Mouse (Mus musculus) adrenal gland, adult 8-10 months (tissue): ENCODE measurements around the gene Olfr279. TPM values are rescaled to one million over a fixed set of nuclear protein-coding genes. Genes with fewer than 3 reads are reported as not detected.
"Not testable (repeated sequence)": the region's sequence is repeated elsewhere in the genome, so short reads cannot be mapped to it uniquely, and the experiment has no call there.

ENCODE experiments used
- DNase-seq: peaks from one replicate; pipeline ENCODE4 v3.0.0; 2022
- total RNA-seq, 4 experiments: library from RNA; stranded (reverse); gene quantifications; 2 replicates each; pipeline ENCODE4 v1.2.4; 2022

The Olfr279 gene
- total RNA-seq, 4 experiments from 2014 or later, result not detected

DNA sequence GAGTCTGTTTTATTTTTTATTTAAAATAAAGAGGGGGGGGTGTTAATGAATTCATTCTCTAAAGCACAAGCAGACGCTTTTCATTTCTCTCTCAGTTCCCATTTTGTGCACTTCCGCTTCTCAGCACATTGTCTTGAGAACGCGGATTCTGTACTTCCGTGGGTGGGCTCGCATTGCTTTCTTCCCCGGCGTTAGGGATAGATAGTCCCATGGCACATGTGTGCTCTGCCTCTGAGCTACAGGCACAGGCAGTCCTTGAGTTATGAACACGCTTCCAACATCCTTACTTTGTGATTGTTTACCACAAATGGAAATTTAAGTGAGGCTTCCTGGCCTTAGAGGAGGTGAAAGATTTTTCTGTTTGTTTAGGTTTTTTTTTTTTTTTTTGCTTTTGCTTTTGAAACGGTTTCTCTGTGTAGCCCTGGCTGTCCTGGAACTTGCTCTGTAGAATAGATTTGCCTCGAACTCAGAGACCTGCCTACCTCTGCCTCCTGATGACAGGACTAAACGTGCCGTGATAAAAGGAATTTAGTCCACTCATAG is 19.3 kb downstream of the Olfr279 start:
- no peak for DNase-seq

DNA sequence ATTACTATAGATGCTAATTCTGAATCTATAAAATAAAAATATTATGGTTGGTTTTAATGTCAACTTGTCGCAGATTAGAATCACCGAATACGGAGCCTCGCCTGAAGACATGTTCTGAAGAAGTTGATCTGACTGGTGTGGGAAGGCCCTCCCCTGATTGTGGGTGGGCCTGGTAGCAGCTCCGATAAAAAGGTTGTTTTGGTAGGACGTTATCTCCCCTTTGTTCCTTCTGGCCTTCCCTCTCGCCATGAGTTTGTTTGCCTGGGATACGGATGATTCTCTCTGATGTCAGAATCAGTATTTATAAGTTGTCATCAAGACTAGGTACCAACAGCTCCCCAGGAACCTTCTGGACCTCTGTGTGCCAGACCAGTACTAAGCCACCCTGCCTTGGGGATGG is 20.0 kb downstream of the Olfr279 start:
- DNase-seq, result no peak

DNA sequence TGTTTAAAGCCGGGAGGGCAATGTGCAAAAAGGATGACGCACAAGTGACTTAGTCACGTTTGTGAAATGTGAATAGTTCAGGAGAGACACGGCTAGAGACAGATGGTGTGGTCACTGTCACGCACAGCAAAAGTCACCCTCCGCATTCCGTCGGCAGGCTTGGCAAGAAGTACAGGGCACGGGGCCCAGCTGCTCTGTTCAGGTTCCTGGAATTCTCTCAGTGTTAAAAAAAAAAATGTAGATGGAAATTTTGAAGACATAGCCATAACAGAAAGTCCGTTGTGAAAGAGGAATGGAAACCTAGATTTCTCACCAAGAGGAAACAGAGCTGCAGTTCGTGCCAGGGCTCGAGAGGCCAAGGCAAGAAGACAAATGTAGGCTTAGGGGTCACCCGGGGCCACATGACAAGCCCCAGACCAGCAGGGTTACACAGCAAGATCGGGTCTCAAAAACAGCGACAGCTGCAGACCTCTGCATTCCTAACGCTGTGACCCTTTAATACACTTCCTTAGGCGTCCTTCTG is 20.7 kb downstream of the Olfr279 start:
- peak; percentile 61 for DNase-seq

DNA sequence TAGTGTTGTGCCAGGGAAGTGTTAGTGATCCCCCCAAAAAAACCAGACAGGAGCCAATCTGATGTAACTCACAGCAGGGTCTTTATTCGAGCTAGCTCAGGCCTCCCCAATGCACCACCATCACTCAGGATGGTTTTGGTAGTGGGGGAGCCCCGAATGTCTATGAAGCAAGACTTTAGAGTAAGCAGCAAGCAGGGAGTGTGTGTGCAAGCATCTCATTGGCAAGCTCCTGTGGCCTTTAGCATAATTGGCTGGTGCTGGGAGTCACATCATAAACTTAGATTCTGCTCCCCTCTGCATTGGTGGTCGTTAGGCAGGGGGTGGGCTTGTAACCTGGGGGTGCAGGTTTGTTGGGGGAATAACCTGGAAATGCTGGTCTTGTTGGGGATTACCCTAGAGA is 21.5 kb downstream of the Olfr279 start:
- DNase-seq, result not testable (repeated sequence)

DNA sequence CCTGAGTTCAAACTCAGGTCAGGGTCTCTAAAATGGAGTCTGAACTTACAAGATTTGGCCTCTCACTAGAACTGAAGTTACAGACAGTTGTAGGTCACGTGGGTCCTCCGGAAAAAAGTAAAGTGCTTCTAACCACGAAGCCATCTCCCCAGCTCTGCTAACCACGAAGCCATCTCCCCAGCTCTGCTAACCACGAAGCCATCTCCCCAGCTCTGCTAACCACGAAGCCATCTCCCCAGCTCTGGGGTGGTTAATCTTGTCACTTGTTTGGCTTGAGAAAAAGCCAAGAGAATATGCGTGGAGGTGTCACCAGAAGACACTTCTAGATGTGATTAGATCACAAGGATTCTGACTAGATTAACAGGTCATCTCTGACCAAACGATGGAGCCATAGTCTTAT is 21.9 kb downstream of the Olfr279 start:
- DNase-seq, result no peak

DNA sequence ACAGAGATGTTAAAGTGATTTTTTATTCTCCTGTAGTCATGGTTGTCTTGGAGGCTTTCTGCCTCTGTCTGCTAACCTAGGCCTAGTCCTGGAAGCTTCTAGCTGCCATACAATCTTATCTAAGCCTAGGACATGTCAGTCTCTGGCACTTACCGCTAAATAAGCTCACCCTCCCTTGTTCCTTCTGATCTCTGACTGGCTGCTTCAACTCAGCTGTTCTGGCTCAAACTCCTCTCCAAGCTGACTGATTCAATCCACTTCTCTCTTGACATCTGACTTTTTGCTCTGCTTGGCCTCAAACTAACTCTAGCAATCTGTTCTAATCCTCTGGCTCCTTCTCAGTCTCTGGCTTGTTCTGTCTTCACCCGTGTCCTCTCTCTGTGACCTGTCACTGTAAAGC is 22.6 kb downstream of the Olfr279 start:
- not testable (repeated sequence) for DNase-seq

DNA sequence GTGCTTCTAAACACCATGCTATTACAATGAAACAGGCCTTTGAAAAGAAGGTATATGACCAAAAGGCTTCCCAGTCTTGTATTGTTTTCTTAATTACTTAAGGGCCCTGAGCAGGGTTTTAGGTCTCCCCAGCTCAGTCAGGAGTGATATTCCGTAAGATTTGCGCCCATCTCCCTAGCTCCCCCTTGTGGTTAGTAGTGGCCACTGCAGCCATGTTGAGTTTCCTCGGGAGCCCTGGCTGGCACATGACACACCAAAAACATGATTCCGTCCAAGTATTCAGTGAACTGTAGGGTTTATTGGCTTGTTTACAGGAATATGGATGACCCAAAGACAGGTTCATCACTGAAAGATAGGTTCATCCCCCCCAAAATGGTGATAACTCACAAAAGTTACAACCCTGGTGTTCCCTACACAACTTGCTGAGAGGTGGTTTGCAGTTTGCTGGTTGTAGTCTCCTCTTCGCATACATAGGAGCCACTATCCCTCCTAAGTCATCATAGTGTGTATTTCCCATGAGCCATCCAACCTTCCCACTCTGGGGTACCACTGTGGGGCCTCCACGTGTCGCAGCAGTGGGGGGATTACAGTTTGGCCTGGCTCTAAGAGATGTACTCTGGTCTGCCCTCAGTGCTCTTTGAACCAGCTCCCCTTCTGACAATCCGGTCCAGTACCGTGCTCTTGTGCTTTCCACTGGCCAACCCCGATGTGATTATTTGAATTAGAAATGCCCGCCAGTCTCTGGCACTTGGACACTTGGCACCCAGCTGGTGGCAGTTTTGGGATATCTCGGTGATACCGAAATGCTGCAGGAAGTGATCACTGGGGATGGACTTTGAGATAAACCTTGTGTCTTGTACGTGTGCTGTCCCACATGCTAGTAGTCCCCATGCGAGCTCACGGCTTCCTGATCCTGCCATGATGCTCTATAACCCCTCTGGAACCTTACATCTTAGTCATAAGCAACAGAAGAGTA is 25.5 kb downstream of the Olfr279 start:
- peak; percentile 53 for DNase-seq

DNA sequence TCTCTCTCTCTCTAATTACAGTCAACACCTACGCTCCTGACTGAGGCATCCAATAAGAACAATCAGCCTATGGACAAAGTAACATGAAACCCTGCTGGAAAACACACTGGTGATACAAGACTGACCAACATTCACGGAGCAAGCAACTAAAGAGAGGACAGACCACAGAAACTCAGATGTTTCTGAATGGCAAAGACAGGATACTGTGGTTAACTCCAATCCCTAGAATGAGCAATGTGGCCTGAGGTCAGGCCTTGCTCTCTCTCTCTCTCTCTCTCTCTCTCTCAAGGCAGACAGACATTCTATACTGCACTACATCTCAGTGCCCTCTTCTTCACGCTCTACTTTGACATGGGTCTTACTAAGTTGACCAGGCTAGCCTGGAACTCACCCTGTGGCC is 29.0 kb downstream of the Olfr279 start:
- DNase-seq, result no peak

DNA sequence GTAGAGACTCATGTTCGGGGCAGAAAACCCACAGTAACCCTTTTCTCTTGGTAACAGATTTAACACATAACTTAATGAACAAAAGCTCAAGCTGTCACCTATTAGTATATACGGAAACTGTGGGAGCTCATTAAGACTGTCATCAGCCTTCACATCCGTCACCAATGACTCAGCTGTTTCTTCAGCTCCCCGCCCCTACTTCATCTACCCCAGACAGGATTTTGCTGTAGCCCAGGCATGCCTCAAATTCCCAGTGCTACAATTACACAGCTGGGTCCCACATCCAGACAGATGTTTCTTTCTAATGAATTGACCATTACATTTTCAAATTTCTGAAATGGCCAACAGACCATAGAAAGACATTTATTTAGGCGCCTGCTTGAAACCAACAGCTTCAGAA is 33.9 kb downstream of the Olfr279 start:
- DNase-seq, result no peak

DNA sequence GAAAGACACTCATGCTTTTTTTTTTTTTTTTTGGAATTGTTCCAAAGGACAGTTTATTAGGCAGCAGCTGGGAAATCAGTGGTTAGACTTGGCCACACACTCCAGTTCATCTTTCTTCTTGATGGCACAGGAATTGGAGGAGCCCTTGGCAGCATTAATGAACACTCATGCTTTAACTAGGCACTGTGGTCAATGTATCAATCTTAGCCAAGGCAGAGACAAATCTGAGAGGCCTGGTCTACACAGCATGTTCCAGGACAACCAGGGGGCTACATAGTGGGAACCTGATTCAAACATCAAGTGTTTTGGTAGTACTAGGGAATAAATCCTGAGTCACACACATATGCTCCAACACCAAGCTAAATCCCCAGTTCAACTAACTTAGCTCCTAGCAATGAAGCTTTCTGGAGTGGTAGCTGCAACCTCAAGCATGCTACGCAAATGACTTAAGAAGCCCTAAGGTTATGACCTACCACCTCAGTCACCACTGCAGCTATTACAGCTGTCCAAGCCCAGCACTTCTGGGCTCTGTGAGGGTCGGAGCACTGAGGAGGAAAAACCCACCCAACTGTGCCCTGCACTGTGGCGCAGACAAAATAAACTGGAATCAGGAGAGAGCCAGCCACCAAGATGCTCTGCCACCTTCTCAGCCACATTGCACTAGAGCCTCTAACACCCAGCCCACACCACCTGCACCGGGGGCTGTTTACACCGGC is 35.0 kb downstream of the Olfr279 start:
- DNase-seq, result no peak

DNA sequence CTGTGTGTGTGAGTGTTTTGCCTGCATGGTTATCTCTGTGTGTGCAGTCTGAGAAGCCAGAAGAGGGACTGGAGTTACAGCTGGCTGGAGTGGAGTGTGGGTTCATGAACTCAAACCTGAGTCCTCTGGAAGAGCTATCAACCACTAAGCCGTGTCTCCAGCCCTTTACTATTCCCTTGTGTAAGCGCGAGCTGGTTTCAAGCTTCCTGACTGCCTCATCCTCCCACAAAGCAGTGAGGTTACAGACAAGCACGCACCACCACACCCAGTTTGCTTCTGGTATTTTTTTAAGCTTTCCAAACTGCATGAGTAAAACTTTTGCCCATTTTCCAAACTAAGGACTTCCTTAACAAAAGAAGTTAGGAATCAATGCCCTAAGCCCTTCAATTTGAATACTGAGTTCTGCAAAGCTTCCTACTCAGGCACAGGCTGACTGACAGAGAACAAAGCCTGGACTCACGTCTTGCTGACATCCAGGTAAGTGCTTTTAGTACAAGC is 35.9 kb downstream of the Olfr279 start:
- DNase-seq, result no peak

DNA sequence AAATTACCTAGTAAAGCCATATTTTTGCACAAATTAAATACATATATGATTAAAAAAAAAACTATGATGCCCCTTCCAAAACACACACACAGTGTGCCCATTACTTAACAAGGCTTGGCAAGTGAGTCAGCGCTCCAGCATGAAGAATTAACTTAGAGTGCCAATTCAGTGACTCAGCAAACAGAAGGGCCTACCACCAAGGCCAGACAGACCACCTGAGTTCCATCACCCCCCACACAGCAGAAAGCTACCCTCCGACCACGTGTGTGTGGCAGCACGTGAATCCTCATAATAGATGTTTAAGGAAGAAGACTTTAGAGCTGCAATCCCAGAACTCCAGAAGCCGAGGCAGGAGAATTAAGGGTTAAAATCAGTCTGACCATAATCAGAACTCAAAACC is 40.1 kb downstream of the Olfr279 start:
- DNase-seq, result peak; percentile 61

DNA sequence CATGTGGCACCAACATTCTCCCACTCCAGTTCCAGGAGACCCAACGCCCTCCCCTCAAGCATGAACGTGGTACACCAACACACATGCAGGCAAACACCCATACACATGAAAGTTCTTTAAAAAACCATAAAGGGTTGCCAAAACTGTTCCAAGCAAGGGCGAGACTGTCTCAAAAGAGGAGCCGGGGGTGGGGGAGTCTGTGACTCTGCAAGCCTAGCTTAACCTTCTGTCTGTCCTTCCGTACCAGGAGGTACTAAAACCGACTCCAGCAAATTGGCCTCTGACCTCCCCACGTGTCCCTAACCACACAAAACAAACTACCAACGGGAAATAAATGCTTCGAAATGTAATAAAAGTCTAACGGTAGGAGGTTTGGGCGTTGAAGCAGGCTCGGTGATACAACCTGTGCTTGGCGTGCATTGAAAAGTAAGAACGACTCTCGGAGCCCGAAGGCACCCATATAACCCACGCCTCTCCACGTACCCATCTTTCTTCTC is 40.9 kb downstream of the Olfr279 start:
- no peak for DNase-seq

DNA sequence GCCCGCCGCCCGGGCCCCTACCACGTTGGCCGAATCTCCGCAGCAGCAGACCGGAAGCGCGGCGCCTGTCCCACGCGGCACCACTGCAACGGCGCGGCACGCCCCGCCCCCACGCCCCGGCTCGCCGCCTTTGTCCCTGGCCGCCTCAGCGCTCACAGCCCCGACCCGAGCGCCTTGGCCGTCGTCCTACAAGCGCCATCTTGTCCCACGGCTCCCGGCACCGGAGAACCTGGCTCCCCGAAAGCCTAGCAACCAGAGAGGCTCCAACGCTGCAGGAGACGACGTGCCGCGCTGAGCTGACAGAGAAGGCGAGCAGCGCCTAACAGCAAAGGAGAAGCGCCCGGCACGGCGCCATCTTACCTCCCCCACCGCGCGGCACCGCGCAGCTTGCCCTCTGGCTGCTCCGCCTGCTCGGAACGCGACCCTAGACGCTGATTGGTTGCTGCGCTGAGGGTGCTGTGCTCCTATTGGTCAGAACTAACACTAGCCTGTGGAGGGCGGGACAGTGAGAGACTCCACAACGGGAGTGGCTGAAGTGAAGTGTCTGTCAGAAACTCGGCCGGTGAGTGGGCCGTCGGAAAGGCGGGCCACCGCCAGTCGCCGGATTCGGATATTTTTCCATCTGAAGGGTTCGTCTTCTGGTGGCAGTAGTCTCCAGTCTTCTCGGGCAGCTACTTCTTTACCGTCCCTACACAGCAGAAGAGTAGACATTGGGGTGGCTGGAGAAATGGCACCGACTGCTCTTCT is 41.9 kb downstream of the Olfr279 start, which contains the start of gene Kansl2:
Kansl2 (minus strand) TSS at position 384 of the 747 bp plus-strand sequence.
- peak; percentile 98 for DNase-seq

DNA sequence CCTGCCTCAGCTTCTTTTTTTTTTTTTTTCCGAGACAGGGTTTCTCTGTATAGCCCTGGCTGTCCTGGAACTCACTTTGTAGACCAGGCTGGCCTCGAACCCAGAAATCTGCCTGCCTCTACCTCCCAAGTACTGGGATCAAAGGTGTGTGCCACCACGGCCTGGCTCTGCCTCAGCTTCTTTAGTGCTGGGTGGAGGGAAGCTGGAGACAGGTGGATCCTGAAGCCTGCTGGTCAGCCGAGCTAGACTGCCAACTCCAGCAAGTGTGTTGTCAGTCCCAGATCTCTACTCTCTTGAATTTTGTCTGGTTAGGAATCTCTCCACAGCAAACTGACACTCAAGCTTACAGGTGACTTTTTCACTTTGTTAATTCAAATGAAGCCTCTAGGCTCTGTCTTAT is 43.7 kb downstream of the Olfr279 start:
- DNase-seq, result no peak

DNA sequence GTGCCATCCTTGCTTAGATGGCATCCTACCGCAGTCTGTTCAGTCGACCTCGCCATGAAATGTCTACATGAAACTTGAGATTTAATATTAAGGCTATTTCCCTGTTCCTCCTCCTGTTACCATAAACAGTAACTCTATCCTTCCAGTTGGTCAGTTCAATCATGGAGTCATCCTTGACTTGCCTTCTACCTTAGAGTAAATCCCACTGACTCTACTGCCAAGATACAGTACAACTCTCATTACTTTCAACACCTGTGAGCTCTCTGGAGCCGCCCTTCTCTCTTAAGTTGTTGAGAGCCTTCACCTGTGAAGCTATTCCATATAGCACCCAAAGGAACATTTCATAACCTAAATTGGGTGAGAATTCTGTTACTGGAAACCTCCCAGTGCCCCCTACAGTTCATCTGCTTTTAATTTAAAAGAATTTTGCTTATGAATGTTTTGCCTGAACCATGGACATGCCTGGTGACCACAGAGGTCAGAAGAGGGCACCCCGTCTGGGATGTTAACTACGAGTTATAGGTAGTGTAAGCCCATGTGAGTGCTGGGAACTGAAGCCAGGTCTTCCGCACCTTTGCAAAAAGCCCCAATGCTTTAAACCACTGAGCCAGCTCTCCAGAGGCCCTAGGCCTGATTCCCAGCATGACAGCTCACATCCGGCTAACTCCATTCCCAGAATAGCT is 44.8 kb downstream of the Olfr279 start:
- no peak for DNase-seq

DNA sequence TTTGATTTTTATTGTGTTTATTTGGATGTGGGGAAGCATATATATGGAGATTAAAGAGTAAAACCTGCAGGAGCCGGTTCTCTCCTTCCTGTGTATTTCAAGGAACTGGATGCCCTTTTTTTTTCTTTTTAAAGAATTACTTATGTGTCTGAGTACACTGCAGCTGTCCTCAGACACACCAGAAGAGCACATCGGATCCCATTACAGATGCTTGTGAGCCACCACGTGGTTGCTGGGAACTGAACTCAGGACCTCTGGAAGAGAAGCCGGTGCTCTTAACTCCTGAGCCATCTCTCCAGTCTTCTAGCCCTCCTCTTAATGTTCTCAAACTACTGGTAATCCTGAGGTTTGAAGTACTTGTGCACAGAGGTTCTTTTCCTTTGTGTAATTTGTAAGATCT is 45.7 kb downstream of the Olfr279 start:
- no peak for DNase-seq

DNA sequence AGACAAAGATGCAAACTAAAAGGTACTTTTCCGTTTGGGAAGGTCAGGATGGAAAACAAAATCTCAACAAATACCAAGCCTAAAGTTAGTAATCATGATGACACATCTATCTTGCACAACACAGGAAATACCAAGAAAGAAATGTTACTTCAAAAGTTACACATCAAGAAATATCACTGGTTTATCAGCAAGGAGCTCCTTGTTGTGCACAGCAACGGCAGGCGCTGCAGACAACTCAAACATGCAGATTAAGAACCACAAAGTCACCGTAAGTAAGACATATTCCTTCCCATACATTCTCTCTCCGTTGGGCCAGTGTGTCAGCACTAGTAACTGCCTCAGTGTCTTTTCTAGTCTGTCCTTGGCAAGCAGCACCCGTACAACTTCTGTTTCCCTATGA is 48.9 kb downstream of the Olfr279 start:
- DNase-seq, result no peak

DNA sequence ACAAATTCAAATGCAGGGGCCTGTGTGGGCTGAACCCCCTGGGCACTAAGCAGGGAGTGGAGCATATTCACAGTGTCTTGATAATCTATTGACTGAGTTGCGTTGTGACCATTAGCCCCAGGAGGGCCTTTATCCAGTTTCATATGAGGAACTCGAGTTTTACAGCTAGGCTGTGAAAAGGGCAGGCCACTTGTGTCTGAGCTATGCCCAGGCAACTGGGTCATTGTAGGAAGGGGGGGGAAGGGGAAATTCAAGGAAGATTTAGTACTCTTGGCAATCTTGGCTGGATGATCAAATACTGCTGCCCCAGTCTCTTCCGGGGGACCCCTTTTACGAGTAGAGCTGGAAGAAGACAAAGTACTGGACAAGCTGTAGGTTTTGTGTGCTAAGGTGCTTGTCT is 51.1 kb downstream of the Olfr279 start:
- no peak for DNase-seq

DNA sequence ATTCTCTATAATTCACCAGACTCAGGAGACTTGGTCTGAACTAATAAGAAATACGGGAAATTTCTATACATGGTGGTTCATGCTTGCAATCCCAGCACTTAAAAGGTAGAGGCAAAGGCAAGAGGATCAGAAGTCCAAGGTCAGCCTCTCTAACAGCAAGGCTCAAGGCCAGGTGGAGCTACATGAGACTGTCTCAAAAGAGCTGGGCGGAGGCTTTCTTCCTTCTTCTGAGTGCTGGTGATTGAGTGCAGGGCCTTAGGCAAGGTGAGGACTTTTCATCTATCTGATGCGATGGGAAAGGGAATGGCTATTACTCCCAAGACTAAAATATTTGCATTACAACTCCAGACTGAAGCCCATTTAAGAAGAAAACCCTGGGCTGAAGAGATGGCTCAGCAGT is 52.9 kb downstream of the Olfr279 start:
- no peak for DNase-seq

DNA sequence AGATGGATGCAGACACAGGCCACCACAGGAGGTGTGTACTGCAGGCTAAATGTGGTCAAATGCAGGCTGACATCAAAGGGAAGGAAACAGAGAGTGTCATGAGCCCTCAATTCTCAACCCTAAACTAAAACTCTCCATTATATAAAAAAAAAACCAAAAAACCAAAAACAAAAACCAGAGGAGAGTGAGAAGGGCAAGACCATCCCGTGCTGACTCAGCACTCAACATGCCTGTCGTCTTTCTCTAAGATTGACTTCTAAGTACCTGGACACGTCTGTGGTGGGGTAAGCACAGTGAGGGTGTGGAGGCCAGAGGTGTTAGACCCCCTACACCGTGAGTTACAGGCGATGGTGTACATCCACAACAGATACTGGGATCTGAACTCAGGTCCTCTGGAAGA is 54.6 kb downstream of the Olfr279 start:
- DNase-seq, result no peak
